Mouse (Mus musculus): ENCODE data around the gene Cdc42ep3. TPM values are rescaled to one million over a fixed set of nuclear protein-coding genes. Genes with fewer than 3 reads are reported as not detected.
A peak's percentile ranks its signal among the peaks of the same experiment; 100 is the strongest.

Gene Cdc42ep3
- total RNA-seq, 2 experiments from 2014 or later = 14.9 to 20.2 TPM

- intact Hi-C loops (cut with DNase I) = no loop called here
Observed at GRCm38 (mm10) chr17:79347920-79348589, 6.8 kb downstream of the Cdc42ep3 start.

GRCm38 (mm10) chr17:79347291-79347690 lies 7.6 kb downstream of the Cdc42ep3 start:
- DNase-seq (ENCODE audit: low spot score in 2 of 2) = no peak
- intact Hi-C loops (cut with DNase I) = no loop called here

More at GRCm38 (mm10) chr17:79347920-79348589, 6.8 kb downstream of the Cdc42ep3 start:
- peak in 1 of 2 experiments; percentile 30 for DNase-seq (ENCODE audit: low spot score in 2 of 2)

GRCm38 (mm10) chr17:79345001-79345709 lies 9.7 kb downstream of the Cdc42ep3 start:
- intact Hi-C loops (cut with DNase I) = no loop called here
- DNase-seq (ENCODE audit: low spot score in 2 of 2) = no peak

- intact Hi-C loops (cut with DNase I) = no loop called here
- peak; percentile 28 to 54 for DNase-seq (ENCODE audit: low spot score in 2 of 2)
Observed at GRCm38 (mm10) chr17:79343334-79343946, 11.5 kb downstream of the Cdc42ep3 start.

- intact Hi-C loops (cut with DNase I) = no loop called here
- no peak for DNase-seq (ENCODE audit: low spot score in 2 of 2)
Observed at GRCm38 (mm10) chr17:79342639-79343333, 12.1 kb downstream of the Cdc42ep3 start.

DNA sequence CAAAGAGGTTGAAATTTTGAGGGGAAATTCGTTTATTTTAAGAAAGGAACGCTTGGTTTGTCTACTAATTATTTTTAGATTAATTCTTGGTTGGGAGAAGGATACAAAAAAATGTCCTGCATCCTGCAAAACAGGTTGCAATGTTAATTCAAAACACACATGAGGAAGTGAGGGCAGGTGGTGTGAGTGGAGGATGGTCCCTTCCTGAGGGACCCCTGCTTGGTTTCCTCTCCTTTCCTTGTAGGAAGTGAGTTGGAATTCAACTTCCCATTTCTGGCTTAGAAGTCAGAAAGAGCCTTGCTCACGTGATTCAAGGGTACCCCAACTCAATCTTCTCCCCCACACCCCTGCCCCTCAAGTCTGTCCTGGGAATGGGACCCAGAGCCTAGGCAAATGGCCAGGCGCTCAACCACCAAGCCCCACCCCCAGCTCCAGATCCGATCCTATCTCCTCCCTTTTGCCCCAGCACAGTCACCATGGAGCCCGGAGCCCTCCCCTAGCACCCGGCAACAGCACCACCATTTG lies 12.9 kb downstream of the Cdc42ep3 start:
- no peak for DNase-seq (ENCODE audit: low spot score in 2 of 2)
- intact Hi-C loops (cut with DNase I) = no loop called here

DNA sequence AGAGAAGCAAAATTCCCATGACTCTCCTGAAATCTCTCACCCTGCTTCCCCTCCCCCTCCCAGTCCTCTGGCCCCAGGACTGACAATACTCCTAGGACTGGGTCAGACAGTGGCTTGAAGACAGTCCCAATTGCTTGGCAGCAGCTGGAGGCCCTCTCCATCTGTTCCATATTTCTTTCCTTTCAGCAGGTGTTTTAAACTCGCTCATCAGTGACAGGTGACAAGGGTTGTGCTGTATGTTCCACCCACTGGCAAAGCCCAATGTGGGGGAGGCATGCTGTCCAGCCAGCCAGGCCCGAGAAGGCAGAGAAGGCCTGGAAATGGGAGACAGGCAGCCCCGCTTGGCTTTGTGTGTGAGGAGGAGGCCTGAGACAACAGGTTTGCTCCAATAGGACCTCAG lies 17.4 kb downstream of the Cdc42ep3 start:
- DNase-seq (ENCODE audit: low spot score in 2 of 2) = no peak
- intact Hi-C loops (cut with DNase I) = no loop called here

GRCm38 (mm10) chr17:79334701-79335100 lies 20.2 kb downstream of the Cdc42ep3 start:
- DNase-seq (ENCODE audit: low spot score in 2 of 2) = no peak
- intact Hi-C loops (cut with DNase I) = no loop called here

- intact Hi-C loops (cut with DNase I) = no loop called here
- DNase-seq (ENCODE audit: low spot score in 2 of 2) = no peak
Observed at GRCm38 (mm10) chr17:79333650-79334049, 21.2 kb downstream of the Cdc42ep3 start.

GRCm38 (mm10) chr17:79332864-79333263 lies 22.0 kb downstream of the Cdc42ep3 start:
- intact Hi-C loops (cut with DNase I) = no loop called here
- DNase-seq (ENCODE audit: low spot score in 2 of 2) = no peak

DNA sequence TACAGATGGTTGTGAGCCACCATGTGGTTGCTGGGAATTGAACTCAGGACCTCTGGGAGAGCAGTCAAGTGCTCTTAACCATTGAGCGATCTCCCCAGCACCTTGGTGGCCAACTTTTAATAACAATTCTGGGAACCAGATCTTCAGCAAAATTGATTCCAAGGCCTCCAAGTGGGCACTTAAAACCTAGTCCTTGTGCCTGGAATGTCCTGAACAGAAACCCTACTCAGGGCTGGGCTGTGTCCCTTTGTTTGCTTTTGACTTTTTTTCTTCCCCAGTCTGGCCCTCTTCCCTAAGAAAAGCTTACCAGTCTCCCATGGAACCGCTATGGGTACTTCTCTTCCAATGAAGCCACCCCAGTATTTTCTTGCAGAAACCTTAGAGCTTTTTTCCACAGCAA lies 24.5 kb downstream of the Cdc42ep3 start:
- no peak for DNase-seq (ENCODE audit: low spot score in 2 of 2)
- intact Hi-C loops (cut with DNase I) = no loop called here

GRCm38 (mm10) chr17:79326868-79327376 lies 28.0 kb downstream of the Cdc42ep3 start:
- DNase-seq (ENCODE audit: low spot score in 2 of 2) = peak; percentile 61 to 77
- intact Hi-C loops (cut with DNase I) = loop anchor here (5.0 kb wide), 1 partner anchor 115 kb away; no protein-coding TSS in a partner anchor

GRCm38 (mm10) chr17:79317085-79317751 lies 37.7 kb downstream of the Cdc42ep3 start:
- intact Hi-C loops (cut with DNase I) = no loop called here

GRCm38 (mm10) chr17:79315415-79316094 lies 39.3 kb downstream of the Cdc42ep3 start:
- no peak for DNase-seq (ENCODE audit: low spot score in 2 of 2)
- intact Hi-C loops (cut with DNase I) = no loop called here

More at GRCm38 (mm10) chr17:79317085-79317751, 37.7 kb downstream of the Cdc42ep3 start:
- no peak for DNase-seq (ENCODE audit: low spot score in 2 of 2)

- intact Hi-C loops (cut with DNase I) = no loop called here
- DNase-seq (ENCODE audit: low spot score in 2 of 2) = no peak
Observed at GRCm38 (mm10) chr17:79310465-79310864, 44.4 kb downstream of the Cdc42ep3 start.

- intact Hi-C loops (cut with DNase I) = no loop called here
- no peak for DNase-seq (ENCODE audit: low spot score in 2 of 2)
Observed at GRCm38 (mm10) chr17:79309506-79309905, 45.4 kb downstream of the Cdc42ep3 start.

DNA sequence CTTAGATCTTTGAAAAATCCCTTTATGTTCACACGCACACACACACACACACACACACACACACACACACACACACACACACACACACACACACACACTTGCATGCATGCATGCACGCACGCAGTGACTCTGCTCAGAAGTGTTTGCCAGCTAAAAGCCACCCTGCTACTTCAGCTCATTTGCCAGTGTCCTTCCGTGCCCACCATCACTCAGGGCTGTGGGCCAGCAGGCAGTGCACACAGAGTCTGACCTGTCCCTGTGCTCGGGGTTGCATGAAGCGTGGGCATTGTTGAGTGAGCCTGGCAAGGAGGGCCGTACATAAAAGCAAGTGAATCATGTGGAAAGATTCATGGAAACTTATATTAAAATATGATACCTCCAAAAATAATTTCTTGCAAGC lies 49.2 kb downstream of the Cdc42ep3 start:
- intact Hi-C loops (cut with DNase I) = no loop called here
- DNase-seq (ENCODE audit: low spot score in 2 of 2) = no peak

DNA sequence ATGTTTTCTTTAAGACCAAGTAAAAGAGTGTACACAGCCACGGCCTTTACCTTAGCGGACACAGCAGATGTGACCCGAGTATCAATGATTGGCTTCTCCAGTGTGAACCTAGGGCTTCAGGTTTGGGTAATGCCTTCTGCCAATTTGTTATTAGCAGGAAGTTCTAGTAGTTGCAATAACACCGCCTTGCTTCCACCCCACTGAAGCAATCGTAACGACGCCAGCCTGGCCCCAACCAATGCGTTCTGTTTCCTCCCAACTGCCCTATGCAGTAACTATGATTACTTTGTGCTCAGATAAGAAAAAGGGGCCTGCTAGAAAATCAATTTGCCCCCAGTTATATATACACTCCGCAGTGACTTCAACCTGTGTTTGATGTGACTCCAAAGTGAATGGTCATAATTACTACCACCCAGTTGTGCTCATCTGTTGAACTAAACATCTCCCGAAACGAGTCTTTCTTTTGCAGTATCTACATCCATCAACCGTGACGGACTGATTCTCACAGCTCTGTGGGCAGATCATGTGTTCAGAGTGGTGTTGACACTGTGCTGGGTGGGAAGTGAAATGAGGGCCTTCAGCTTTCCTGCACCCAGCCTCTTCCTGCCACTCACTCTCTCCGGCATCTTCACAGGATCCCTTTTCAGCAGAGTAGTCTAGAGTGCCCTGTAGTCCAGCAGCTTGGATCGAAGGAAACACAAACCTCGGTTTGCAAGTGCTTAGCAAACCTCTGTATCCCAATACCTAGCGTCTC lies 51.0 kb downstream of the Cdc42ep3 start:
- no peak for DNase-seq (ENCODE audit: low spot score in 2 of 2)
- intact Hi-C loops (cut with DNase I) = no loop called here
